Mouse (Mus musculus) hindbrain, embryonic 12.5 days (tissue): ENCODE measurements at regions not wholly inside any gene's neighbourhood (a gene's known extent, or its start where the extent isn't known, plus 50 kb on each side); places are given as distances from the start of the nearest gene placed in this dataset.

Experiments
- ATAC-seq: fragments of 200-750 bp; cut with Nextera tagmentation; 2 replicates; pipeline ENCODE4 v1.8.0; 2017; ENCODE audit warnings: moderate TSS enrichment; ENCODE audit not compliant: low FRiP score
- H3K27ac ChIP-seq: fragments of 300-500 bp; sonication (generic); 2 replicates; pipeline ENCODE4 v1.5.1; 2016; ENCODE audit warnings: mild to moderate bottlenecking
- H3K27me3 ChIP-seq: fragments of 300-500 bp; sonication (generic); 2 replicates; pipeline ENCODE4 v1.6.1; 2016; ENCODE audit warnings: mild to moderate bottlenecking
- H3K36me3 ChIP-seq: fragments of 300-500 bp; sonication (generic); 2 replicates; pipeline ENCODE4 v1.6.1; 2016; ENCODE audit warnings: mild to moderate bottlenecking
- H3K4me1 ChIP-seq: fragments of 300-500 bp; sonication (generic); 2 replicates; pipeline ENCODE4 v1.6.1; 2016
- H3K4me2 ChIP-seq: fragments of 300-500 bp; sonication (generic); replicated peaks from 2 replicates; pipeline ENCODE4 v1.6.1; 2016; ENCODE audit warnings: mild to moderate bottlenecking
- H3K4me3 ChIP-seq: fragments of 300-500 bp; sonication (generic); 2 replicates; pipeline ENCODE4 v1.5.1; 2016; ENCODE audit warnings: mild to moderate bottlenecking
- H3K9ac ChIP-seq: fragments of 300-500 bp; sonication (generic); 2 replicates; pipeline ENCODE4 v1.6.1; 2016; ENCODE audit warnings: mild to moderate bottlenecking, moderate library complexity
- H3K9me3 ChIP-seq: fragments of 300-500 bp; sonication (generic); replicated peaks from 2 replicates; pipeline ENCODE4 v1.6.1; 2016; ENCODE audit warnings: mild to moderate bottlenecking
- WGBS: fragments of 180-500 bp; shearing (Covaris S2); methylation state at CpG from one replicate; pipeline ENCODE4 v1.1.7; 2016; 5-methylcytosine and 5-hydroxymethylcytosine counted together

GRCm38 (mm10) chr3:52519910-52520608 lies 251.9 kb downstream of the Foxo1 start:
- Histone ChIP-seq H3K9ac (no peak overlapping the region), H3K9me3 (no peaks in the 10 kb centered on the region), H3K4me1 (no peaks in the 10 kb centered on the region), H3K4me2 (no peak overlapping the region), H3K36me3 (no peaks in the 10 kb centered on the region), H3K4me3 (no peak overlapping the region), H3K27ac (no peak overlapping the region), H3K27me3 (no peaks in the 10 kb centered on the region)
- WGBS = 77% methylated on average over 22 of the region's 22 CpGs
- no peak for ATAC-seq

GRCm38 (mm10) chr3:52517808-52518207 lies 249.7 kb downstream of the Foxo1 start:
- Histone ChIP-seq H3K4me2 (no peak overlapping the region), H3K9ac (no peak overlapping the region), H3K27ac (no peak overlapping the region), H3K27me3 (no peaks in the 10 kb centered on the region), H3K9me3 (no peaks in the 10 kb centered on the region), H3K4me1 (no peaks in the 10 kb centered on the region), H3K36me3 (no peaks in the 10 kb centered on the region), H3K4me3 (no peak overlapping the region)
- no peak for ATAC-seq
- WGBS = 95% methylated on average over 3 of the region's 3 CpGs

GRCm38 (mm10) chr3:52516691-52517090 lies 248.6 kb downstream of the Foxo1 start:
- H3K4me1 ChIP-seq = no peaks in the 10 kb centered on the region
- no peak overlapping the region for H3K4me2 ChIP-seq
- H3K9me3 ChIP-seq = no peaks in the 10 kb centered on the region
- H3K27me3 ChIP-seq = no peaks in the 10 kb centered on the region
- H3K4me3 ChIP-seq = no peak overlapping the region
- no peak overlapping the region for H3K9ac ChIP-seq
- ATAC-seq = no peak
- WGBS = 96% methylated on average over 5 of the region's 5 CpGs
- H3K27ac ChIP-seq = no peak overlapping the region
- no peaks in the 10 kb centered on the region for H3K36me3 ChIP-seq

- Histone ChIP-seq H3K9ac (no peak overlapping the region), H3K9me3 (no peaks in the 10 kb centered on the region), H3K27me3 (no peaks in the 10 kb centered on the region), H3K4me2 (no peak overlapping the region), H3K27ac (no peak overlapping the region), H3K4me3 (no peak overlapping the region), H3K4me1 (peaks cover 3% of the 10 kb centered on the region; the same call in 1 of the 2 replicates), H3K36me3 (no peaks in the 10 kb centered on the region)
- no peak for ATAC-seq
- WGBS = 78% methylated on average over 8 of the region's 8 CpGs
These were observed 244.6 kb downstream of the Foxo1 start for GRCm38 (mm10) chr3:52512761-52513160.

GRCm38 (mm10) chr3:52511549-52511948 lies 243.4 kb downstream of the Foxo1 start:
- 0 out of 2 replicates have a peak, but pooled peaks cover 2% of the 10 kb centered on the region for H3K9me3 ChIP-seq
- 52% methylated on average over 9 of the region's 9 CpGs for whole genome bisulfite sequencing

GRCm38 (mm10) chr3:52510831-52511230 lies 242.7 kb downstream of the Foxo1 start:
- 0 out of 2 replicates have a peak, but pooled peaks have one; percentile 16 for ATAC-seq
- Histone ChIP-seq H3K9me3 (0 out of 2 replicates have a peak, but pooled peaks cover 2% of the 10 kb centered on the region), H3K9ac (no peak overlapping the region), H3K27me3 (no peaks in the 10 kb centered on the region), H3K4me1 (peaks cover 3% of the 10 kb centered on the region; the same call in 1 of the 2 replicates), H3K4me3 (no peak overlapping the region), H3K27ac (no peak overlapping the region), H3K36me3 (no peaks in the 10 kb centered on the region), H3K4me2 (peak overlapping the region; percentile 36; the same call in 1 of the 2 replicates)
- WGBS = 71% methylated on average over 6 of the region's 6 CpGs

More at GRCm38 (mm10) chr3:52511549-52511948, 243.4 kb downstream of the Foxo1 start:
- no peaks in the 10 kb centered on the region for H3K27me3 ChIP-seq
- H3K9ac ChIP-seq = no peak overlapping the region
- H3K36me3 ChIP-seq = no peaks in the 10 kb centered on the region
- peaks cover 3% of the 10 kb centered on the region; the same call in 1 of the 2 replicates for H3K4me1 ChIP-seq
- H3K4me2 ChIP-seq = no peak overlapping the region
- H3K4me3 ChIP-seq = no peak overlapping the region
- no peak overlapping the region for H3K27ac ChIP-seq
- ATAC-seq = no peak

GRCm38 (mm10) chr3:52510088-52510765 lies 242.1 kb downstream of the Foxo1 start:
- H3K36me3 ChIP-seq = no peaks in the 10 kb centered on the region
- peaks cover 3% of the 10 kb centered on the region; the same call in 1 of the 2 replicates for H3K4me1 ChIP-seq
- WGBS = 69% methylated on average over 12 of the region's 12 CpGs
- peak; percentile 72 for ATAC-seq
- H3K9ac ChIP-seq = no peak overlapping the region
- H3K4me3 ChIP-seq = peak overlapping the region; percentile 10; the same call in 1 of the 2 replicates
- H3K27me3 ChIP-seq = no peaks in the 10 kb centered on the region
- H3K4me2 ChIP-seq = peak overlapping the region; percentile 36
- 0 out of 2 replicates have a peak, but pooled peaks cover 2% of the 10 kb centered on the region for H3K9me3 ChIP-seq
- no peak overlapping the region for H3K27ac ChIP-seq

GRCm38 (mm10) chr3:52503925-52504324 lies 235.8 kb downstream of the Foxo1 start:
- Histone ChIP-seq H3K4me2 (no peak overlapping the region), H3K27ac (no peak overlapping the region), H3K36me3 (no peaks in the 10 kb centered on the region), H3K4me1 (no peaks in the 10 kb centered on the region), H3K4me3 (no peak overlapping the region), H3K27me3 (no peaks in the 10 kb centered on the region), H3K9me3 (0 out of 2 replicates have a peak, but pooled peaks cover 2% of the 10 kb centered on the region), H3K9ac (no peak overlapping the region)
- ATAC-seq = no peak
- WGBS = 87% methylated on average over 9 of the region's 9 CpGs

- no peak overlapping the region for H3K9ac ChIP-seq
- H3K27me3 ChIP-seq = no peaks in the 10 kb centered on the region
- no peak overlapping the region for H3K27ac ChIP-seq
- H3K9me3 ChIP-seq = no peaks in the 10 kb centered on the region
- ATAC-seq = no peak
- H3K4me1 ChIP-seq = no peaks in the 10 kb centered on the region
- WGBS = 50% methylated on average over 7 of the region's 7 CpGs
- no peak overlapping the region for H3K4me3 ChIP-seq
- H3K4me2 ChIP-seq = no peak overlapping the region
- no peaks in the 10 kb centered on the region for H3K36me3 ChIP-seq
These were observed 234.1 kb downstream of the Foxo1 start for GRCm38 (mm10) chr3:52502223-52502622.

- H3K4me1 ChIP-seq = no peaks in the 10 kb centered on the region
- 94% methylated on average over 8 of the region's 8 CpGs for WGBS
These were observed 233.5 kb downstream of the Foxo1 start for GRCm38 (mm10) chr3:52501614-52502013.

GRCm38 (mm10) chr3:52500026-52500425 lies 231.9 kb downstream of the Foxo1 start:
- ATAC-seq = no peak
- Histone ChIP-seq H3K9me3 (no peaks in the 10 kb centered on the region), H3K4me1 (no peaks in the 10 kb centered on the region), H3K27me3 (no peaks in the 10 kb centered on the region), H3K36me3 (no peaks in the 10 kb centered on the region), H3K27ac (no peak overlapping the region), H3K4me3 (no peak overlapping the region), H3K4me2 (no peak overlapping the region), H3K9ac (no peak overlapping the region)
- WGBS = 79% methylated on average over 6 of the region's 6 CpGs

More at GRCm38 (mm10) chr3:52501614-52502013, 233.5 kb downstream of the Foxo1 start:
- Histone ChIP-seq H3K9ac (no peak overlapping the region), H3K36me3 (no peaks in the 10 kb centered on the region), H3K9me3 (no peaks in the 10 kb centered on the region), H3K4me3 (no peak overlapping the region), H3K27ac (no peak overlapping the region), H3K4me2 (no peak overlapping the region), H3K27me3 (no peaks in the 10 kb centered on the region)
- no peak for ATAC-seq

GRCm38 (mm10) chr3:52499581-52499980 lies 231.4 kb downstream of the Foxo1 start:
- H3K9me3 ChIP-seq = no peaks in the 10 kb centered on the region
- 80% methylated on average over 1 of the region's 1 CpGs for WGBS
- ATAC-seq = no peak

More at GRCm38 (mm10) chr3:52499581-52499980, 231.4 kb downstream of the Foxo1 start:
- Histone ChIP-seq H3K27ac (no peak overlapping the region), H3K4me3 (no peak overlapping the region), H3K36me3 (no peaks in the 10 kb centered on the region), H3K9ac (no peak overlapping the region), H3K4me1 (no peaks in the 10 kb centered on the region), H3K27me3 (no peaks in the 10 kb centered on the region), H3K4me2 (no peak overlapping the region)
